ENCODE assay signal across 8 mouse cellular contexts in the genomic region with DNA sequence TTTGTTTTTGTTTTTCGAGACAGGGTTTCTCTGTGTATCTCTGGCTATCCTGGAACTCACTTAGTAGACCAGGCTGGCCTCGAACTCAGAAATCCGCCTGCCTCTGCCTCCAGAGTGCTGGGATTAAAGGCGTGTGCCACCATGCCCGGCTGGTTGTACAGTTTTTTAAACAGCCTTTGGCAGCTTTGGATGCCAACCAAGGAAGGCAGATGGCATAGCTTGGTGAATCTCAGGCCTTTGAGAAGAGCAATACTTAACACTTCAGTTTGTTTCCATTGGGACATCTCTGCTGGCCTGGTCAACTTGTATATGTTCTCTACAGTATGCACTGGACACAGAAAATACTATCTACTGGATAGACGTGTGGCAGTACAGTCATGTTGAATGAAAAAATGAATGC.
A peak's percentile ranks its signal among the peaks of the same experiment; 100 is the strongest.
DNase-seq lines count a peak whose midpoint lies in the region; TF ChIP-seq lines count a peak whose summit lies in the region.
"Not testable (repeated sequence)": the region's sequence is repeated elsewhere in the genome, so short reads cannot be mapped to it uniquely, and the experiment has no call there.

No protein-coding gene starts in this region.

- DNase-seq in MEL (ENCODE audit: low read depth, low spot score) = not testable (repeated sequence)
- DNase-seq in brain, adult 2 months (ENCODE audit: low read depth, low spot score) = peak; percentile 67
- DNase-seq in cerebellum, adult 11 months = peak; percentile 22
- DNase-seq in cerebellum, adult 18-20 months = peak; percentile 43 to 50
- DNase-seq in cerebellum, adult 8-10 months = peak; percentile 23
- DNase-seq in cerebellum, adult 9-11 months = peak; percentile 52
- peak; percentile 20 to 44 for DNase-seq in cerebellum, postnatal 14 days
- peak; percentile 26 for DNase-seq in cerebellum, postnatal 36 days

- TF ChIP-seq CTCF in MEL (IDR thresholded peaks at IDR 0.05 in 2 of 3, conservative IDR thresholded peaks at IDR 0.05 in 1 of 3; ENCODE audit: control insufficient read depth in 1 of 3, insufficient read depth in 1 of 3, low read depth in 2 of 3, low read length in 3 of 3, poor library complexity in 1 of 3, severe bottlenecking in 1 of 3) = not testable (repeated sequence)

- TF ChIP-seq POLR2A in MEL (IDR thresholded peaks at IDR 0.05; ENCODE audit: control insufficient read depth in 1 of 2, insufficient read depth in 1 of 2, low read depth in 1 of 2, low read length in 2 of 2, poor library complexity in 1 of 2) = not testable (repeated sequence)

- H3K79me2 ChIP-seq in MEL (ENCODE audit: control insufficient read depth, insufficient read depth, low read length, poor library complexity) = not testable (repeated sequence)

- not testable (repeated sequence) for H3K9ac ChIP-seq in MEL (ENCODE audit: control insufficient read depth, low read depth, low read length, poor library complexity, severe bottlenecking)

- H3K27ac ChIP-seq in MEL (ENCODE audit: control insufficient read depth, low read depth, low read length) = peak overlapping the region; percentile 43; the same call in 1 of the 2 replicates

- H3K4me3 ChIP-seq in MEL (ENCODE audit: control insufficient read depth in 1 of 2, insufficient read depth in 1 of 2, low read depth in 2 of 2, low read length in 2 of 2) = not testable (repeated sequence)

- not testable (repeated sequence) for TF ChIP-seq RAD21 in MEL (IDR thresholded peaks at IDR 0.05; ENCODE audit: low read depth, low read length)

- peaks cover 7 to 12% of the 10 kb centered on the region in 2 experiments for H3K4me1 ChIP-seq in MEL (ENCODE audit: control insufficient read depth in 1 of 2, insufficient read depth in 2 of 2, low read length in 2 of 2)

- not testable (repeated sequence) for H3K27me3 ChIP-seq in MEL (ENCODE audit: control insufficient read depth in 1 of 2, insufficient read depth in 2 of 2, low read length in 2 of 2)

- TF ChIP-seq EP300 in MEL (IDR thresholded peaks at IDR 0.05; ENCODE audit: low read depth in 1 of 2, low read length in 2 of 2) = not testable (repeated sequence)

- not testable (repeated sequence) for H3K9me3 ChIP-seq in MEL (replicated peaks; ENCODE audit: insufficient read depth, low read length)

- H3K36me3 ChIP-seq in MEL (ENCODE audit: control insufficient read depth in 1 of 2, insufficient read depth in 2 of 2, low read length in 2 of 2) = peaks cover 0 to 17% of the 10 kb centered on the region in 2 experiments; a peak in 2 of 4 replicates
